Mouse (Mus musculus): Measurements from ENCODE around the gene Def8.
"Not testable (repeated sequence)": the region's sequence is repeated elsewhere in the genome, so short reads cannot be mapped to it uniquely, and the experiment has no call there.

GRCm38 (mm10) chr8:123414997-123415696 lies 8.2 kb upstream of the Def8 start:
- not testable (repeated sequence) for TF ChIP-seq GATA2 (IDR thresholded peaks at IDR 0.05; ENCODE audit: borderline replicate concordance, low read depth, low read length); TAL1 (conservative IDR thresholded peaks at IDR 0.05; ENCODE audit: low read depth, low read length); GATA1 (IDR thresholded peaks at IDR 0.05; ENCODE audit: borderline replicate concordance, low read length)

Data from G1E (cell line).